Mouse (Mus musculus) embryonic fibroblast, embryonic 13.5 days (primary cell): ENCODE measurements around the gene Mcm5.

Experiments
- CTCF ChIP-seq: IDR thresholded peaks from 2 replicates; pipeline ENCODE4 v1.5.1; 2011; ENCODE audit warnings: mild to moderate bottlenecking, control low read depth, low read length, moderate library complexity, borderline replicate concordance; ENCODE audit not compliant: insufficient read depth
- POLR2A ChIP-seq: IDR thresholded peaks from 2 replicates; pipeline ENCODE4 v1.6.1; 2011; ENCODE audit warnings: low read depth, mild to moderate bottlenecking, control low read depth, low read length, moderate library complexity

DNA sequence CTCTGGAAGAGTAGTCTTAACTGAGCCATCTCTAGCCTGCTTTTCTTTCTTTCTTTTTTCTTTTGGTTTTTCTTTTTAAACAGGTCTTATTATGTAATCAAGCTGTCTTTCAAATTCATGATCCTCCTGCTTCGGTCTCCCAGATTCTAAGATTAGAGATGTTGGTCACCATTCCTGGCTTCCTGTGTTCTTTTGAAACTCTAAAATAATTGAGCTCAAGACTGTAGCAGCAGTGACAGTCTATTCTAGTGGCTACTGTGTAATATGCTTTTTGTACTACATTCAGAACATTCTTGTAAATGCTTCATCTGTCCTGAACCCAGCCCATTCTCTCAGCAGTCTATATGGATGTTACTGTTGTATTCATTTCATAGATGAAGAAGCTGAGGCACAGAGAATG, 9.1 kb downstream of the Mcm5 start:
- TF ChIP-seq CTCF, result no peak
- TF ChIP-seq POLR2A, result no peak
